Mouse (Mus musculus) G1E-ER4 (cell line): ENCODE measurements around the gene Abcg2. TPM values are rescaled to one million over a fixed set of nuclear protein-coding genes. Genes with fewer than 3 reads are reported as not detected.

Source experiments
- GATA1 ChIP-seq: IDR thresholded peaks from one replicate; pipeline ENCODE4 v1.8.0; 2012; ENCODE audit warnings: low read length, inconsistent platforms
- polyA plus RNA-seq: library from polyadenylated mRNA; stranded (reverse); fragments of >175 nt; gene quantifications from 2 replicates; pipeline ENCODE4 v1.2.3, GENCODE M21; 2012

Gene Abcg2
- polyA plus RNA-seq, 1 experiment = 10.3 TPM

GRCm38 (mm10) chr6:58642191-58642590, 57.9 kb downstream of the Abcg2 start:
- peak; percentile 81 for TF ChIP-seq GATA1

GRCm38 (mm10) chr6:58644586-58644985, 60.3 kb downstream of the Abcg2 start:
- TF ChIP-seq GATA1 = no peak

GRCm38 (mm10) chr6:58648100-58648749, 63.9 kb downstream of the Abcg2 start:
- no peak for TF ChIP-seq GATA1

DNA sequence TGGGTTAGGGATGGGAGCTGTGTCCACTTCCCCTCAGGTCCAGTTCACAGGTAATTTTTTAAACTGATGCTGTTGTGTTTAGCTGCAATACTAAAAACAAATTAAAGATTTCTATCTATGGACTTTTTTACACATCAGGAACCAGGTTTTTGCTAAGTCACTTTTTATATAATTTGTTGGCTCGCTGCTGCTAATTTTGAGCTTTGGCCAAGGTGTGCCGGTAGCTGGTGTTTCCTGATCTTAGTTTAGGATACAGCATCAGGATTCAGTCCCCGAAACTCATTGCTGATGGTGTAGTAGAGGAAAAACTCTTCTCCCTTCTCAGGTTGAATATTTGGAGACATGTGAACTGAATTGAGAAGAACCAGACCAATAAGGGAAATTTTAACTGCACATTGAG, 65.8 kb downstream of the Abcg2 start:
- TF ChIP-seq GATA1 = no peak

DNA sequence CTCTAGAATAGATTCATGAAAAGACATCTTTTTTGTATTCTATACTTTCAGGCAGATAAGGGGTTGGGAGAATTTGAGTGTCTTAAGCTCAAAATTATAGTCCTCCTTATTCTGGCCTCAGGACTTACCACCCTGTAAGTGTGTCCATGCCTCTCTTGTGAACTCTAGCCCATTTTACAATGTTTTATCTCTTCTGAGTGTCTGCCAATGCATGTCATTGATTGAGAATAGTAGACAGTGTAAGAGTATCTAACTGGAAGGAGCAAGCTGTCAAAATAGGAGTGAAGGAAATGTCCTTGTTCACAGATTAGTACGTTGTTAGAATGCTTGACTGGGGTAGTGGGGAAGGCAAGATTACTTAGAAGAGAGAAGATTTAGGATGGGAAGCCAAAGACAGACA, 66.7 kb downstream of the Abcg2 start:
- TF ChIP-seq GATA1 = no peak

DNA sequence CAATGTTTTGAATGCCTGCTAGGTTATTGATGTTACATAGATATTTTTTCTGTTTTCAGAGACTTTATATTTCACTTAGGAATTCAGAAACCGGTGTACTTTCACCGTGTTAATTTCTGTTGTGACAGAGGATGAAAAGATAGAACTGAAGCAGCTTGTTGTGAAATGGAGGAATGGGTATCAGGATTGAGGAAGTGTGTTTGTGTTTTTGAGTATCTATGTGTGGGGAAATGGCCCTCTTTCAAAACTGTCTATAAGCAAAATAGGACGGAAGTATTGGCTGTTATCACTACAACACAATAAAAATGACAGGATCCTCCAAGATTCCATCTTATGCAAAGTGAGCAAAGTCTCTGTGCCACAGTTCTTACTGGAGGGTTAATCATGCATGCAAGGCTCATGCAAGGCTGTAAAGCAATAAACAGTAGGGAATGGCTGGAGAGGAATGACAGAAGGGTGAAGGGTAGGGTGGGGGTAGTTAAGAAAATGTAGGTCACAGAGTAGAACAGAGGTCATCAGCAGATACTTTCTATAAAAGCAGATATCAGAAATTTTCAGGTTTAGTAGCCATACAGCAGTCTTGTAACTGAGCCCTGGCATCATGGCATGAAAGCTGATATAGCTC, 76.7 kb downstream of the Abcg2 start:
- TF ChIP-seq GATA1 = no peak

DNA sequence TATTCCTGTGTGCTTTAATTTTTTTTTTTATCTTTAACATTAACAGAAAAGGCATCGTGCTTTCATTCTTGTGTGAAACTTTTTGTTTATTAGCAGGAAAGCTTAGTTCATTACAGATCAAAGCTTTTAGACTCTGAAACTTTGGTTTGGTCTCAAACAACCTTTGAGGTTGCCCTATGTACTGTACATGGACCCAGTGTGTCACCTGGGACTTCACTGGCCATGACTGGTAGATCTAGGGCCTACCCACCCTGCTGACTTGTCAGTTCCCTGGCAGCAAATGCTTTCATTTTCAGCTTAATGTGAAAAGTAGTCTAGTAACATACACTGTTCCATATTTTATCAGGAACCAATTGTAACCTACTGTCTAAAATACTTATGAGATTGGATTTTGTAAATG, 93.5 kb downstream of the Abcg2 start:
- no peak for TF ChIP-seq GATA1

GRCm38 (mm10) chr6:58678530-58678929, 94.2 kb downstream of the Abcg2 start:
- TF ChIP-seq GATA1 = no peak

DNA sequence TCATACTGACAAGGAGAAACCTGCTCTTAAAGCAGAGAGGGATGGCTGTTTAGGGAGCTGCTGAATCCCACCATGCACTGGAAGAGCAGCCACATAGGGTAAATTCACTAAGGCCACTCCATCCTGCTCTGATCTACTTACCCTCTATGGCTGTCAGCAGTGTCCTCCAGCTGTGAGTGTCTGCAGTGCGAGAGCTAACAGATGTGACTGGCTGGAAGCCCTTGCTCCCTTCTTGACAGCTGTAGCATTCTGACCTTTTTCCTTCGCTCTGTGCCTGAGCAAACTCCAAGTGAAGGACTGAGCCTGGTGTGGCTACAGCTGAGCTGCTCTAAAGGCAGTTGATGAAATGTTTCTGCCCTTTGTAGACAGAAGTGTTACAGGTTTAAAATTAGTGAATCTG, 107.3 kb downstream of the Abcg2 start:
- no peak for TF ChIP-seq GATA1

DNA sequence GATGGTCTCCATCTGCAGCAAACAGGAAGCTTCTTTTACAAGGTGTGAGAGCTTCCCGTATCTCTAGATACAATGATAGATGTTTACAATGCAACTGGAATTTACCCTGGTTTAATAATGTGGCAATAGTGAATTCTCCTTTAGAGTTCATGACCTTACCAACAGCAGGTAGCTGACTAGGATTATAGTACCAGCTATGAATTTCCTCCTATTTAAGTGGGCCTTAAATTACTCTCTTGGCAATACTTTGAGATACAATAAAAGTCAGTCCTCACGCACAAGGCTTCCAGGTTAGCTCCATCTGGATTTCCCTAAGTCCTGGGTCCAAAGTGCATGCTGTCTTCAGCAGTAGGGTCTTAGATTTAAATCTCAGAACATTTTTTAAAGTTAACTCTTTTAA, 109.9 kb downstream of the Abcg2 start:
- no peak for TF ChIP-seq GATA1

GRCm38 (mm10) chr6:58694765-58695164, 110.4 kb downstream of the Abcg2 start:
- no peak for TF ChIP-seq GATA1

- TF ChIP-seq GATA1 = no peak
These were observed 126.0 kb downstream of the Abcg2 start for GRCm38 (mm10) chr6:58710369-58710768.

DNA sequence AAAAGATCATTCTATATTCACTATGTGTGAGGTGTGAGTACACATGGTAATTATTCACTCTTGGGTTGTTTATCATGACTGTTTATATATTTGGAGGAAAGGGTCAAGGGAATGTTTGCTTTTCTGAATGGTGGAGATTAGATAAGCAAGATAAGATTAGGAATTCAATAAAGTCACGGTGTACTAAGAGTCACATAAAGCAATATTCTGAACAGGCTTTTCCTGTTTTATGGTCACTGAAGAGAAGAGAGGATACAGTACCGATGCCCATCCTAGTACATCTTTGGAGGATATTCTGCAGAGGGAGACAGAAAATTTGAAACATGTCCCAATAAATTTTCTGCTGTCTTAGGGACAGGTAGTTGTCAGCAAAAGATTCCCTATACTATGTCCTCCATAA, 127.6 kb downstream of the Abcg2 start:
- TF ChIP-seq GATA1 = no peak

DNA sequence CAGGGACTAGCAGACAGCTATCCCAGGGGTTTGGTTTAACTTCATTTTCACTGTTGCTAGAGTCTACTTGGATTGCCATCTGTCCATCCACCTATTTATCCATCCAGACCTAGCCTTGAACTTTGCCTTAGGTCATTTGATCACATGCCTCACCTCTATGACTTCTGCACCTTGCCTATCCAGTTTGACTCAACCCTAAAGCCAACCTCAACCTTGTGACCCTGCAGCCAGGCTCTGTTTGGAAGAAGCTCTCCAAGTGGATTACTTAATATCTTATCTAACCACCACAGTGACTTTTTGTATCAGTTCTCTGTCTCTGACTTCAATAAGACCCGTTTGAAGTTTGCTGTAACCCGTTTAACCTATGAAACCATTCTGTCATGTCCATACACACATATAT, 149.5 kb downstream of the Abcg2 start:
- no peak for TF ChIP-seq GATA1

GRCm38 (mm10) chr6:58735090-58735489, 150.8 kb downstream of the Abcg2 start:
- no peak for TF ChIP-seq GATA1

Other genes starting within 250 kb of the Abcg2 start
- not detected in 2 replicates for gene Vmn1r30, start 141.1 kb upstream of the Abcg2 start, polyA plus RNA-seq
- not detected in 2 replicates for gene Vmn1r31, start 109.2 kb upstream of the Abcg2 start, polyA plus RNA-seq
- 0.42 and 0.49 TPM in 2 replicates for gene Herc3, start 246.9 kb downstream of the Abcg2 start, polyA plus RNA-seq